Mouse (Mus musculus) liver, adult (tissue): ENCODE data around the gene Smad3.

ENCODE experiments used
- GATA4 ChIP-seq: IDR thresholded peaks from 2 replicates; pipeline ENCODE4 v1.6.1; 2014; ENCODE audit warnings: mild to moderate bottlenecking, low read length; ENCODE audit not compliant: insufficient replicate concordance

Smad3 gene

DNA sequence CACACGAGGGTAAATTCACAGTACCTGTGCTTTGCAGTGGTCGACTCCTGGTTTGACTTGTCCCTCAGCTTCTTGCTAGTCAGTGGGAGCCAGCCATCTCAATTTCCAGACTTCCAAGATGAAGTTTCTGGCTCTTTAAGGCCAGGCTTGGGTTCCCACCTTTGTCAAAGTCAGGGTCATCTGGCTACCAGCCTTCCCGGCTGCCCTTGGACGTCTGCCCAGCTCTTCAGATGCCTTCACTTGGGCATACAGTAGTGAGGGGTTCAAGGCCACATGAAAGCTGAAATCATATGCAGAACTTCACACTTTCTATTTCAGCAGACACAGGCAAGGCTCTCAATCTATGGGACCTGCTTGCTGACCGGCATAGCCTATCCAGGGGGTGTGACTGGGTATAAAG lies 53.7 kb downstream of the Smad3 start:
- no peak for TF ChIP-seq GATA4

DNA sequence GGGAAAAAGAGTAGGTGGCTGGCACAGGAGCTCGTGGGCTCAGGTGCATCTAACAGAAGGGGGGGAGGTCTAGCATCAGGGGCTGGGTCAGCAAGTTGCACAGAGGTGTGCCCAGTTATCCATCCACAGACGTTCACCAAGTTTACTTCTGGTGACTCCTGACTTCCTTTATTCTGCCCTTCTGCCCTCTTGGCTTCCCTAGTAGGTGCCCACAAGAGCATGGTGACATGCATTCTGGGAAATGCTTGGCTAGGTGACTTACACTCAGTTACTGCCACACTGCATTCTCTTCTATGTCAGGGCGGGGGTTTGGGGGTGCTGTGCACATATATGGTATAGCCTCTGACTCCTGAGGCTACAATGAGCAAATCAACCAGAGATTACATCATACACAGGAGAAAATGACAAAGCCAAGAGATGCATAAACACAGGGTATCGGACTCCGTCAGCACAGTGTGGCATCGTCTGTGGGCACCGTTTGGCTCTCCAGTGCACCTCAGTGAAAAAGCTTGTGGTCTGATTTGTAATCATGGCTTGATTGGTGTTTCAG lies 54.5 kb downstream of the Smad3 start:
- TF ChIP-seq GATA4 = no peak

DNA sequence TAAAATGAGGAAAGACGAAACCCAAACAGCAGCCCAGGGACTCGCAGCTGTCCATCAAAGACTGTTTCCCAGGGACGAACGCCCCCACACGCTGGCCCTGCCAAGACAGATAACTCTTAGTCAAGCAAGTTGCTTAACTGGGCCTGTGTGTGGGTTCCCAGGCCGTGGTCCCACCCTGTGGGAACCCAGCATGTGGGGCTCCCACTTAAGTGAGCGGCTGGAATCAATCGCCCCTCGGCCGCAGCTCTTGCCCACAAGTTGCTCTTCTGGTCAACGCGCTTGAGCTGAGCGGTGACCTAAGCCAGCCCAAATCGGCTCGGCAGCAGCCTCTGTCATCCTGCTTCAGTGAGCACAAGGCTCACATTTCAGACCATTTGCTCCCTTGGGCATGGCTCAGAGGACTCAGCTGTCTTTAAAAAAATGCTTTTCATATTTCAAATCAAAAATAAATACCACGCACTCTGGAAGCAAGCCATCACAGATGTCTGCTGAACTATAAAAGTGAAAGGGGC lies 55.2 kb downstream of the Smad3 start:
- TF ChIP-seq GATA4 = no peak

DNA sequence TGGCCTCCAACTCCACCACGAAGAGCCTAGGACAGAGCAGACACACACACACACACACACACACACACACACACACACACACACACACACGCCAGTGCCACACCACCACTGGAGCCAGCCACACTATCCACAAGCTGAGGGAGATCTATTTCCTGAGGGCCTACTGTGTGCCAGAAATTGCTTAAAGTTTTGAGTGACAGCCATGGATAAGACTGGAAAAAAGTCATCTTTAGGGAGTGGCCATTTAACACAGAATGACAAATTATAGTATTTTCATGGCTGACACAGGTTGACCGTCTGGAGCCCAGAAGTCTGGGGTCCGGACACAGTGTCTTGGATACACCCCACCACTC lies 55.9 kb downstream of the Smad3 start:
- TF ChIP-seq GATA4 = no peak

DNA sequence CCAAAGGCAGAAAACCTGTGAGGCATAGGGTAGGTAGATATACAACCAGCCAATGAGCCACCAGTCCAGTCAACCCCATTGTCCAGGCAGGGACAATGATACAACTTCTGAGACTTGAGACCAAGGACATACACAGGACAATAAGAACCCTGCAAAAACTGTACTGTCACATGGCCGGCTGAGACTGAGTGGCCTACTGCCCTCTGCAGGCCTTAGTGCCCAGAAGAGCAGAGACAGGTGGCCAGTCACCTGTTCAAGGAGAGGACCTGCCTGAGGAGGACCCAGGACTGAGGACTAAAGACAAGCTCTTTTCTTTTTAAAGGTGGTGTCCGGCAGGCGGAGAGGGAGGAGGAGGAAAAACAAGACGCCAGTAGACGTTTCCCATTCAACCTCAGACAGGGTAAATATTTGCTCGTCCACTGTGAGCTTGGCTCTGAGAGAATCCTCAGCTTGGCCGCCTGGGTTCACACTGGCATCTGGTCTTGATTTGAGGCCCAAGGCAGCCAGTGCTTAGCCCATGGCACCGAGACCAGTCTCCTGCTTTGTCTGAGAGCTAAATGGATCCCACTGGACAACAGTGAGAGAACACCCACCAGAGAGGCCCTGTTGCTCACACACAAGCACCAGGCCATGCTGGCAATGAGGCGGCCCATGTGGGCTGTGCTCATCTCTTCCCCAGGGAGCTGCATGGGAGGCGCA lies 56.4 kb downstream of the Smad3 start:
- no peak for TF ChIP-seq GATA4

DNA sequence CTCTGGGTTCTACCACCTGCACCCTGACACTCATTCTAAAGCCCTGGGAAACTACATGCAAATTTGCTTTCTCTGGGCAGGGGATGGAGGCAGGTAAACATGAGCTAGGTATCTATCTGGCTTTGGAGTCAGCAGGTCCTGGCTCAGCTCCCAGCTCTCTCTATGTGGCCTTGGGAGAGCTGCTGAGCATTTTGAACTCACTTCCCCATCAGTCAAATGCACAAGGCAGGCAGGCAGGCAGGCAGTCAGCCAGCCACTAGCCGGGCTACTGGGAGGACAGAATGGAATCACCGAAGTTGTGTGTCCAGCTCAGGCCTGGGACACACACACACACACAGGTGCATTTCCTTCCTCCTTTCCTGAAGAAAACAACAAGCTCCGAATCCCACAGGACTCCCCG lies 58.6 kb downstream of the Smad3 start:
- no peak for TF ChIP-seq GATA4

DNA sequence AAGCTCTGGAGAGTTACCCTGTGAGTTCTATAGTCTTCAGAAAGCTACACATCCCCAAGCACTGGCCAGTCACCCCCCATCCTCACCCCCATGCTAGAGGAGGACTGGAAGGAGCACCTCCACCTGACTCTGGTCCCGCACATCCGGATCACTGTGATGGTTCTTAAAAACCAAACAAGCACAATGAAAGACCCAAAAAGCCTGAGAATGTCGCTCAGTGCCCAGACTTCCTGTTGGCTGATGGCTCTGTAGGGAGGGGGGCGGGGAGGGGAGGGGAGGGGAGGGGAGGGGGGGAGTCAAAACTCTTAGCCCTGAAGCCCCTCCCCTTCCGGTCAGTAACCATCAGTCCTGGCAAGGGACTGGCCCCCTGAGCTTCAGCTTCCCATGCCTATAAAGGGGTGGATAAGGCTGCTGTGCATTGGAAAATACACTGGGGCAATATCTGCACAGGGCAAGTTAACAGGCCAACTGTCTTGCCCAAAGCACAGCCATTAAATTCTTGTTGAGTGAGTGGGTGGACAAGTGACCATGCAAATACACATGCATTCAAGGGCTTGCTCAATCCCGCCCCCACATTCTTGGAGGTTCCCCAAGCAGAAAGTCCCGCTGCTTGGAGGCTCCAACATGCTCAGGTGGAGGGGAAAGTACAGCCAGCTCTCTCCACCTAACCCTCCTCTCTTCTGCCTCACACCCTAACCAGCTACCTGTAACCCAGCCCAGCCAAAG lies 59.3 kb downstream of the Smad3 start:
- no peak for TF ChIP-seq GATA4

DNA sequence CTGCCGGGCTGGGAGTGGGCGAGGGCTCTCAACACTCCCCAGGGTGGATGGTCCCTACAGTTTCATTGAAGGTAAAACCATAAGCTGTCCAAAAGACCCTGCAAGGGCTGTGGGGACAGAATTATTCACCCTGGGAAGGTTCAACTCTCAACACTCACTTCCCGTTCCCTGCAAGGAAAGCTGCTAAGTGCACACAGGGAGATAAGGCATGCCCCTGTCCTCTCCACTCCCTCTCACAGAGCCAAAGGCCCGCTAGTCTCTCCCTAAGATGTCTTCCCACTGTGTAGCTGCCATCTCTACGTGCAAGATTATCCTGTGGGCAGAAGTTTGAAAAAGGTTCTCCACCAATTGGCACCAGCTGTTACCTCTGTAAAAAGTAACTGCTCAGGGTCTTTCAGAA lies 60.2 kb downstream of the Smad3 start:
- no peak; the same call in 1 of the 2 replicates for TF ChIP-seq GATA4

DNA sequence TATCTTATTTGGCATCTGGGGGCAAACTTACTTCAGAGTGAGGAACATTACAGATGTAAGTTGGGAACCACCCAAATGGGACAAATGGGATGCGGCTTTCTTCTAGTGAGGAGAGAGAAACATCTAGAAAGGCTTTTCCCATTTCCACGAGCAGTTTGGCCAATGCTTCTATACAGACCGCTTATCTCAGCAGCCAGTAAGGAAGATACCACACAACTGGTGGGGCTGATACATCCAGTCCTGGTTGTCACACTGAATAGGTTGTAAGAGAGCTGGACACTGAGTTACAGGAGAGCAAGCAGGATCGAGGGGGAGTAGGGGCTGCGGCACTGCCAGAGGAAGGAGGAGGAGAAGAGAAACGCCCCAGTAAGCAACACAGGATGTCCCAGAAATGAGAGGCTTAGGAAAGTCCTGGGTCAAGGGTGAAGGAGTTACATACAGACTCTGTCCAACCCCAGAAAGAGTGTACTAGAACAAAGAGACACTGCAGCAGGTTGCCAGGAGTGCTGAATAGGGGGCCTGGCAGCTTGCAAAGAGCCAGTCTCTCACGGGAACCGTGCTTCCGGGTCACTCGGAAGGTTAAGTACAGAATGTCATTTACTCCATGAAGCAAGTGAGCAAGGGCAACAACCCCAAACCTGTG lies 61.2 kb downstream of the Smad3 start:
- TF ChIP-seq GATA4 = no peak

DNA sequence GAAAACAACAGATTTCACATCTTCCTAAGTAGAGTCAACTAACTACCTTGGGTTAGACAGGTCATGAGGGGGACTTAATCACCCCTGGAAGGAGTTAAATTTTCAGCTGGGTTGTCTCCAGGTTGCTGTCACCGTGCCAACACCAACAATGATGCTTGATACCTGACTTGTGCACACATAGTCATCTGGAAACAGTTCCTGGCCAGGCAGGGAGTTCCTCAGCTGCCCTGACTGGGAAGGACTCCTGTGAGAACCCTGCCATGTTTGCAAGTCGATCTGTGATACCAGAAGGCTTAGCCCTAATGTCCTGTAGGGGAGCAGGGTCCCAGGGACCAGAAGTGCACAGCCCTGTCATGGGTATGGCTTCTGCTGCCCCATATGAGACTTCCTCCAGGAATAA lies 65.8 kb downstream of the Smad3 start:
- TF ChIP-seq GATA4 = no peak

DNA sequence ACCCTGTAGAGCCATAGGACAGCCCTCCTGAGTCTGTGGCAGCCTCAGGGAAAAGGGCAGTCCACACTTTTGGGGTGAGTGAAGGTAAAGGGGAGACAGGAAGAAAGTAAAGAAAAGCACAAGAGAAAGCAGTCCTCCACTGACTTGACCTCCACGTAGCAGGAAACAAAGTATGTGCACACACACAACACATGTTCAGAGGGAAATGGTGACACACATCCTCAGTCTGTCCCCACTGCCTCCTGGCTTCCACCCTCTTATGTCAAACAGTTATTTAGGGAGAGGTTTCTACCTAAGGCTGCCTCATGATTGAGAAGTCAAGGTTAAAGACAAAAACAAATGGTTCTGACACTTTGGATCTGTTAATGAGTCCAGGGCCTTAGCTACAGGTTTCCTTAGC lies 67.3 kb downstream of the Smad3 start:
- TF ChIP-seq GATA4 = no peak

DNA sequence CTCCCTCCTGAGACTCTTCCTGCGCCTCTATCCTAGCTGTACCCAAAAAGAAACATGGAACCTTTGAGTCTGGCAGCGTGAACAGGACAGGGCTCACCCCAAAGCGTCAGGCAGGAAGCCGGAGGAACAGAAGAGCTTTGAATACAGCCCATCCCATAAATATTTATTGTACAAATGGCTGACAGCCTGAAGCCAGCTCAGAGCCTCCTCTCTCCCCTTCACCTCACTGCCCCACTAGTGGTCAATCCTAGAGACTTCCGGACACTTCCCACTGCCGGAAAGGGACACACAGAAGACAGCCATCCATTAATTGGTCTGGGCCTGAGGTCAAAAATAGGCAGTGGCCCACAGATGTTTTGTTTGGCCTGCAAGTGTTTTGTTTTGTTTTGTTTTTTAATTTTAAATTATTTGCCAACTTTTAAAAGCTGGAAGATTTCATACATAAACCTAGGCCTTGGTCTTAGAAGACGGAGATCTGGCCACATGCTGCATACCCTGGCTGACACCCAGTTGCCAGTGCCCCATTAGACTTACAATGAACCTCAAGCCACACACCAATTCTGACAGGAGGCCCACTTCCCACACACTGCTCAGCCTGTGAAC lies 70.3 kb downstream of the Smad3 start:
- no peak for TF ChIP-seq GATA4

DNA sequence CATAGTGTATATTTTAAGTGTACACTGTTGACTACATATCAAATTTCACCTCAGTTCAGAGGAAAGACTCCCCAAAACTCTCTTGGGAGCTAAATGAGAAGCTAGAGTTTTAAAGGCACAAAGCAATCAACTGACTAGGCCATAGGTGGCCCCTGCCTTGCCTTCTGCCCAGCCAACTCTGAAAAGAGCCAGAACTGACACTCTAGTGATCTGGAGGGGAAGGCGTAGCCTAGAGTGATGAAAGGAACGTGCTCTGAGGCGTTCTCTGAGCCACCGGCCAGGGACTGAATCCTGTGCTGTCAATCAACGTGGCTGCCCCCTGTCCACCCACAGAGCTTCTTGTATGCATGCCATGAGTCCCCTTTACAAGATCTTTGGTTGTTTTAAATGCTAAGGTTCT lies 72.4 kb downstream of the Smad3 start:
- TF ChIP-seq GATA4 = no peak

DNA sequence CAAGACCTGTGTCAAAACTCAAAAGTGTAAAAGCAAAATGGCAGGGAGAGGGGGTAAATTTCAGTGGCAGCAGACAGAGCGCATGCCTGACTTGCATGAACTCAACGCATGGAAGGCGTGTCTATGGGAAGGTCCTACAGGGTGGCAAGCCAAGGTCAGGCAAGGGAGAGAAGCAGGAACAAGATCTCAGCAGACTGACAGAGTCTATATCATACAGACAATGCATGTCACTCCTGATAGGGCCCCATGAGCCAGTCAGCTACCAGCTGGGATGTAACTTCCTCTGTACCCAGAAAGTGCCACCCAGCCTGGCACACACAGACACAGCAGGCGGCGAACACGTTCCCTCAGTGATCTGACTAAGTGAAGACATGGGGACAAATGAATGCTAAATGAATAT lies 73.5 kb downstream of the Smad3 start:
- TF ChIP-seq GATA4 = no peak

DNA sequence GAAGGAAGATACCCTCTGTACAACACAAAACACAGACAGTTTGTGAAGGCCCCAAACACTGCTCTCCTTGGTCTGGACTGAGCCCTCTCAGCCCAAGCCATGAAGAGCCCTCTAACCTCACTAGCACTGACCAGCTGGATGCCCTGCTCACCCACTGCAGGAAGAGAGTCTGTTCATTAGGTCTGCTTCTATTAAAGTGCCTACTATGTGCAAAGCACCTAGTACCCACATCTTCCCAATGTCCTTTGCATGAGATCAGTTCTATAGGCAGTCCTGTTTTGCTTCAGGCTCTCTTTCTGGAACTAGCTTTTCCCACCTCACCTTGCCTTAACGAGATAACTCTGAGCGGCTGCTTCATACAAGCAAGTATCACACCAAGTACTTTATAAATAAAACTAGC lies 74.9 kb downstream of the Smad3 start:
- TF ChIP-seq GATA4 = no peak

DNA sequence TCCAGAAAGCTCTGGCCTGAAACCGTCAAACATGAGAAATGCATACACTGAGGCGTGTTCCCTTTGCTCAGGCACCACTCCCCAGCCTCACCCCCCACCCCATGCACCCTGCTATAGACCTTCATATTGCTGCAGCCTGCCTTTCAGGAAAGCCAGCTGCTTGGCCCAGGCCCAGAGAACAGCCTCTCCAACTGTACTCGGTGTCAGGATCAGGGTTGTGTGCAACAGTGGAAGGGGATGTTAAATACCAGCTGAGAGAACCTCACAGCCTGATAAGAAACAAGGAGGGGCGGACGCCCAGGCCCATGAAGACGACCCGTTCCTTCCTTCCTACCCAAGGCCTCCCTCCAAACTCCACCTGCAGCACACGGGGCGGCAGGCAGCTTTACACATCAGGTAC lies 75.5 kb downstream of the Smad3 start:
- no peak for TF ChIP-seq GATA4

DNA sequence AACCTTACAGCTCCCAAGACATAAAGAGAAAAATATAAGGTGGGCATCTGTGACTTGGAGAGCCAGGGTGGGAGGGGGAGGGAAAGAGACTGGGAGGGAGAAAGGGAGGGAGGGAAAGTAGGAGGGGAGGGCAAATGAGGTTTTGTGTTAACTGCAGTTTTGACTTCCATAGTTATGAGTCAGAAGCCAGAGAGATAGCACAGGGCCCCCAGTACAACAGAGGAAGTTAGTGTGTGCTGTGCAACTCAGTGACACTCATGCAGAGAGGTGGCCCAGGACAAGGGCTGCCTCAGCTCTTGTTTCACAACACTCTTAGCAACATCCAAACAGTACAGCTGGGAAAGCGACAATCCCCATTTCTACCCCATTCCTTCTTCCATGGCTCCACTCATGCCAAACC lies 79.7 kb downstream of the Smad3 start:
- TF ChIP-seq GATA4 = no peak
